Mouse (Mus musculus): Measurements from ENCODE around the gene Lyst.
A peak's percentile ranks its signal among the peaks of the same experiment; 100 is the strongest.
"Not testable (repeated sequence)": the region's sequence is repeated elsewhere in the genome, so short reads cannot be mapped to it uniquely, and the experiment has no call there.

Lyst gene

DNA sequence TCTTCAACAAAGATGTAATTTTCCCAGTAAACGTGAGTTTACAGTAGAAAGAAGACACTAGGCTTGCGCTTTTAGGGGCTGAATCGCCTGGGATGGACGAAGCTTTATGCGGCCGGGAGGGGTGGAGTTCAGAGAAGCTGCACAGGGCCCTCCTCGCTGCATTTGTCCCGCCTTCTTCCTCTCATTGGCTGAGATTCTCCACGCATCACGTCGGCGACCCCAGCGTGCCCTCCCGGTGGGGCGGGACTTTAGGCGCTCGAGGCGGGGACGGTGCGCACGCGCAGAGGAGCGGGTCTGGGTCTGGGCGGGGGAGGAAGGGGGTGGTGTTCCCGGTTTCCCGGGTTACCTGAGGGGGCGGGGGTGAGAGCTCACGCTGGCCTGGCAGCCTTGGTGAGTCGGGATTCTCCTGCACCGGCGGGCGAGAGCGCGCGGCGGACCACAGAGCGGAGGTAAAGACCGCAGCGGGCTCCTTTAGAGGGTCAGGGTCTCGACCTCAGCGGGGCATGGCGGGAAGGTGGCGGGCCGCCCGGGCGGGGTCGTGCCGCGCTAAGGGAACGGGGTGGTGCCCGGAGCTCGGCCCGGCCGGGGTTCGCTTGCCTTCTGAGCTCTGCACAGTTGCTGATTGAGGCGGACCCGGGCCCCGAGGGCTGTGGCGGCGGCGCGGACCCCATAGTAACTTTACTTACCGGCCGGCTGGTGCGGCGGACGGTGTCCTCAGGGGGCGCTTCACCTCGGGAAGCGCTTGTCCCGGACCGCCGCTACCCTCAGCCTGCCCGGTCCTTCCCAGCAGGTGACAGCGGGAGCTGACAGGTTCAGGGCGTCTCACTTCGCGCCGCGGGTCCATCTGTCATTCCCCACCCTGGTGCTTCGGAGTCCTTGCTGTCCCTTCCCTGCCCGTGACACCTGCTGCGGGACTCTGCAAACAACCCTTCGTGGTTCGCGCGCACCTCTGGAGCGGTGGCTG lies at the start of gene Lyst:
Lyst (plus strand) TSS at position 350 of the 964 bp plus-strand sequence.
- peak; percentile 99 for DNase-seq

DNA sequence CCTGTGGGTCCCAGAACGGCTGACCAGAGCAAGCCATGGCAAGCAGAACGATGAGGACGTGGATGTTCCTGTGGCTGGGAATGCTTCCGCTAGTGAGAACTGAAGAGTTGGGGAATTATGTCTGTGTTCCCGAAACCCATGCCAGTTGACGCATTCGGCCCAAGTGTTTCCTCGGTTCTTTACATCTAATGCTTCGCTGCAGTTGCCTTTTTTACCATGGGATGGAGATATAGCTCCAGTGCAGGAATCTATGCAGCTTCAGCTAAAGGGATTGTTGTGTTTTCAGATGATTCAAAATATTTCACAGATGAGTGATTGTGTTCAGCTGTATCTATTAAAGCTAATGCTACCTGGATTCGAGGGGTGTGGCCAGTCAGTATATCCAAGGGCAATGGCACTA lies 47.1 kb upstream of the Lyst start:
- DNase-seq = not testable (repeated sequence)

DNA sequence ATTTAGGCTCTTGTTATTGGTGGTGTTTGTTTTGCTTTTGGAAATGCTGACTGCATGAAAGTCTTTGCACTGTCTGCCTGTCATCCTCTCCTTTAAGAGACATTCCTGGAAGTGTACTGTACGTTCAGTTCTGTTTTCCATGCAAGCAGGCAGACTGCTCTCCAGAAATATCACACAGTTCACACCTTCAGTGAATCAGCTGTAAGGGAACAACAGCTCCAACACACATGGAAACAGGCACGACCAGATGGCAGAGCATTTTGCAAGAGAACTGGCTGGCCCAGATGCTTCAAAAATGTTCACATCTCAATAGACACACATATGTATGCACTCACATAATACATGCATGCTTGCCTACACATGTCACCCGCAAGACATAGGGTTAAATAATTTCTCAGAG lies 43.4 kb upstream of the Lyst start:
- no peak for DNase-seq

DNA sequence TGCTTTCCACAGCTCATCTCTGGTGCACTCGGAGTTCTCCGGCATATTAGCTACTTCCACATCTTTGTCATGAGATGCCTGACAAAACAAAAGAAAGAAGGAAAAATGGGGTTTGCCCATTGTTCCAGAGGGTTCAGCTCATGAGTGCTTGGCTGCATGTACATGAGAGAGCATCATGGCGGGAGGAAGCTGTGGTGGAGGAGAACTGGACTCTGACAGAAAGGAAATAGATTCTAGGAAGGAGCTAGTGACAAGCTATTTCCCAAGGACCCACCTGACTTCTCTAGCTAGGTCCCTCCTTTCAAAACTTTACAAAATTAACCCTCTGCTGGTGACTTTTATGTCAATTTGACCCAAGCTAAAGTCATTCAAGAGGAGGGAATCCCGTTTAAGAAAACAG lies 42.3 kb upstream of the Lyst start:
- no peak for DNase-seq

DNA sequence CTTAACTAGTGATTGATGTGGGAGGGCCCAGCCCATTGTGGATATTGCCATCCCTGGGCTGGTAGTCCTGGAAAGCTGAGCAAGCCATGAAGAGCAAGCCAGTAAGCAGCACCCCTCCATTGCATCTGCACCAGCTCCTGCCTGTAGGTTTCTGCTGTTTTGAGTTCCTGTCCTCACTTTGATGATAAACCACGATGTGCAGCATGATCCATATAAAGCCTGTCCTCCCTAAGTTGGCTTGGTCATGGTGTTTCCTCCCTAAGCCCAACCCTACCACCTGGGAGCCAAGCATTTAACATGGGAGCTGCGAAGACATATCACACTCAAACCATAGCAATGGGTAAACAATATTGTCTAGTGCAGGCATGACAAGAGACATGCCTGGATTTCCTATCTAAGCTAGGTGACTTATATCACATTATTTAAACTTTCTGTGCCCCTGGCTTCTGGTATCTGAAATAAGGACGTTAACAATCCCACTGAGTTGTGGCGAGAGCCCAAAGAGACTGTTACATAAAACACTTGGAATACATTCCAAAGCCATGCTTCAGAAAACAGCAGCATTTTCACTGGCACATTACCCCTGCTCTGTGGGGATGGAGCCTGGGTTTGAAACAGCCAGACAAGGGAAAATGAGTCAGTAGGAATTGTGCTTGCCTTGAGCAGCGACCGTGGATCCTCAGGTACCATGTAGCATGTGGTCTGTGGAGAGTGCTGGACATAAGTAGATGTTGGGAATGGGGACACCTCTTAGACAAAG lies 41.6 kb upstream of the Lyst start:
- no peak for DNase-seq

DNA sequence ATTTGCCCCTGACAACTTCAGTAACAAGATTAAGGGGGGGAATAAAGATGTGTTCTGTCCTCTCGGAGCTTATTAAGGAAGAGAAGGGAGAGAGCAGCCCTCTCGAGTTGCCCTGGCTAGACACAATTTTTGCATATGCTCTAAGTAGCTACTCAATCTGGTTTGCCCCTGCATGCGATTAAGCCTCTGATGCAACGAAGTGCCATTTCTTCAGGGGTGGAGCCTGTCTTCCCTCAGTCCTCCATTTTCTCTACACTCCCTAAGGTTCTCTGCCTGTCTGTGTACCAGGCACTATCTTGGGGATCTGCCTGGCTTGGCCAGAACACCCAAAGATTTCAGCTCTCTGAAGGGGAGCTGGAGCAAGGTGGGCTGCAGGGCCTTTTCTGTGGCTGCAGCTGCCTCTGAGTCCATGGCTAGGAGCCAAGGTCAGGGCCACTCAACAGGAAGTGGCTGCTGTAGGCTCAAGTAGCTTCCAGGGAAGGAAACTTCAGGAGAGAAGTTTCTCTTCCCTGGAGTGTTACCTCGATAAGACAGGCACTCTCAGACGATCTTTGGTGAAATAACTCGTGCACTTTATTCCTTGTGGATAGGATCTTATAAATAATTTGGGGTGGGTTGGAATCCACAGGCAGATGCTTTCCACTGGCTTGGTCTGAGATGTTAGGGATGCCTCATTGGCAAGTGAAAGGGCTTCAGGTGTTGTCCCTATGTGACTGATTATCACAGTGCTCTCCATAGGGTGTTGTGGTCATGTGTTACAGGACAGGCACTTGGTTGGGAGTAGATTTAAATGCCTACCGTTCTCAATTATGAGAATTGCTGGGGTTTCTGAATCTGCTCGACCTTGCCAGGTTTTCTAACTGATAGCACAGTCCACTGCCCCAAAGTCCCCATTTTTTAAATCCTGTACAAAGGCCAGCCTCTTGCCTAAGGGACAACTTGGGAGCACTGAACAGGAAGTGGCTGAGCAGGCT lies 40.2 kb upstream of the Lyst start:
- DNase-seq = no peak

DNA sequence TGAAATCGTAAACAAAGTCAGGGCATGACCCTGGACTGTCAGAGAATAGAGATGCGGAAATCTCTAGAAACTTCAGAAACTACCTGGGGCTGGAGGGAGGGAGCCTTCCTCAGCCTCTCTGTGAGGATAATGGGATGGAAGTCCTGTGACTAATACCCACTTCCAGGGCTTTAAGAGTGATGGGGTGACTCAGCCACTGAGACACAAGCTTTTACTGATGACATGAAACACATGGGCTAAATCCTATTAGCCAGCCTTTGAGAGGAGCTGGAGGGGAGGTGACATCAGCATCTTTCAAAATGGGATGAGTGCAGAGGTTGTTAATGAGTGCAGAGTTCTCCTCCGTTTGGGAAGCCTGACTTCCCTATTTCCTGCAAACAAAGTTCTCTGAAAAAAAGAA lies 38.2 kb upstream of the Lyst start:
- no peak for DNase-seq

DNA sequence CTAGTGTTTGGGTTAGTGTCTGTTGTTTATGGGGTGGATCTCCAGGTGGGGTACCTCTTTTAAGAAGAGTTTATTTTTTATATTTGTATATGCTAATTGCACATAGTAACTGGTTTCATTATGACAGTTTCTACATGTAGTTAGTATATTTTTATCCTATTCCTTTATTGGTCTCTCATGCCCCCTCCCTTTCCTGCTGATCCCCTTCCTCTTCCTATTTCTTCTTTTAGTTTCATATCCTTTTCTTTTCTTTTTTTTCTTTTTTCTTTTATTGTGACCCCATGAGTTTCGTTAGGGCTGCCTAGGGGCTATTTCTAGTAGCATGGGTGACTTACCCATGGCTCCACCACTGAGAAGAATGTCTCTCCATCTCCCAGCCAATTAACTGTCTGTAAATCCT lies 36.5 kb upstream of the Lyst start:
- no peak for DNase-seq

DNA sequence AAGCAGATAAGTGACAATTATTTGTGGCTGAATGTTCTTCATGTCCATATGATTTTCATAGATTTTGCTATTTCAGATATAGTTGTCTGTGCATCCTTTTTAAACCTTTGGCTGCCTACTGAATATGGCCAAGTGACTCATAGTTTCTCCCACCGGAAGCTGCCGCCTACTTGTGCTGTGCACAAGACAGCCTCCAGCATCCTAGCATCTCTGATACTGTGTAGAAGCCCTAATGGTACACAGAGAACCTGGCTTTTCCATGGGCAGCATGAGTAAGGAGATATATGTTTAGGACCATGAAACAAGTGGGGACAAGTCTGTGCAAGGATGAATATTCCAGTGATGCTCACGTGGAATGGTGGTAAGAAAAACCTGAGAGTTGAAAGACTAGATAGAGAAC lies 35.0 kb upstream of the Lyst start:
- no peak for DNase-seq

DNA sequence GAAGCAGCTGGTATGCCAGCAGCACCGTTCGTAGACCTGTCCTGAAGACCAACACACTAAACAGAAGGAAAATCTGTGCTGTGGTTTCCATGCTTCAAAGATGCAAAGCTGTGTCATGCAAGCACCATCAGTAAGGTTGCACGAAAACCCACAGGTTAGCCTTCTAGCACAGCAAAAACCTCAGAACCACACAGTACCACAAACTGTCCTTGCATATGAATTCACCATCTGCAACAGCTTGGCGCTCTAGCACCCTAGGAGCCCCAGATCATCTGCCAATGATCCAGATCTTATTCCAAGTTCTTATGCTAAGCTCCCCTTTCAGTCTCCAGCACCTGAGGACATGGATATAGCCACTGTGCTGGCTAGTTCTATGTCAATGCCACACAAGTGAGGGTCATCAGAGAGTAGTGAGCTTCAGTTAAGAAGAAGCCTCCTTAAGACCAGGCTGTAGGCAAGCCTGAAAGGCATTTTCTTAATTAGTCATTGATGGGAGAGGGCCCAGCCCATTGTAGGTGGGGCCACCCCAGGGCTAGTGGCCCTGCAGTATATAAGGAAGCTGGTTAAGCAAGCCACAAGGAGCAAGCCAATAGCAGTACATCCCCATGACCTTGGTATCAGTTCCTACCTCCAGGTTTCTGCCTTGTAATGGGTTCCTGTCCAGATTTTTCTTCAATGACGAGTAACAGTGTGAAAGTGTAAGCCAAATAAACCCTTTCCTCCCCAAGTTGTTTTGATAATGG lies 33.0 kb upstream of the Lyst start:
- no peak for DNase-seq

DNA sequence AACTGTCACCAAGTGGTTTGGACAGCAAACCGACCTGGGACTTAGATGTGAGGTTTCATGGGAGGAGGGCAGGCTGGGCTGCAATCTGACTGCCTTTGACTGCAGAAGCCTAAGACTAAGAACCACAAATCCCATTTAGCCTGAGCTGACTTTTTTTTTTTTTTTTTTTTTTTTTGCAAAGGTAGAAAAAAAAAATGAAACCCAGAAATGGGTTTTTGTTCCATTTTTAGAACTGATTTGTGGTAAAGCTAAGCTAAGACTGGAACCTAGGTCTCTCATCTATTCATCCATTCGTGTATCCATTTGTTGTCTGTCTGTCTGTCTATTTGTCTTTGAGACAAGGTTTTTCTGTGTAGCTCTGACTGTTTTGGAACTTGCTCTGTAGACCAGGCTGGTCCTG lies 31.9 kb upstream of the Lyst start:
- DNase-seq = no peak

DNA sequence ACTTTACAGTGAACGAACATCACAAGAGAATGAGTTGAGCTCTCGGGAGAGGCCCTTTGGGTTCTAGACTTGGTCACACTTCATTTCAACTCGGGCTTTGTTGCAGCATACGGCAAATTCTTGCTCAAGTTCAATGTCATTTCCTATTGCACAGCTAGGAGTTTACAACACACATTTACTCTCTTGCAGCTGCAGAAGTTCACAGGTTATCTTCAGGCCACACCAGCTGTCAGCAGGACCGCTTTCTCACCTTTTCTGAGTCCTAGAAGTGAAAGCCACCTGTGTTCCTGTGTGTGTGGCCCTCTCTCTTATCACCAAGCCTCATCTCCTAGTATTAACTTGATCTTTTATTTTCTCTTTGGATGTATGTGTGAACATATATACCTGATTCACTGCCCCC lies 31.3 kb upstream of the Lyst start:
- no peak for DNase-seq

DNA sequence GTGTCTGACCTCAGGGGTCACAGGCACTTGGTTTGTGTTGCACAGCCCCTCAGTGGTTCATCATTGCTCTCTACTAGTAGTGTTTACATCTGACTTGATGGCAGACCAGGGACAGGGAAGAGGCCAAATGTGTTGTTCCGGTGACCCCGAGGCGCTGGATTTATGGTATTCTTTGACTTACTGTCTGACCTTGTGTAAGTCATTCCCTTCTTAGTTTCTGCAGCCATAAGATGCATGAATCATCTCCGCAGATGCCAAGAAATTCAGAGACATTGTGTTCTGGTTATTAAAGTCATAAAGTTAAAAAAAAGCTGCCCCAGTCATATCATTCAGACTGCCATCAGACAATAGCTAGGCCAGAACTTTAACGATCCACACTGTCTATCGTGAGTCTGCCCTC lies 27.6 kb upstream of the Lyst start:
- no peak for DNase-seq

DNA sequence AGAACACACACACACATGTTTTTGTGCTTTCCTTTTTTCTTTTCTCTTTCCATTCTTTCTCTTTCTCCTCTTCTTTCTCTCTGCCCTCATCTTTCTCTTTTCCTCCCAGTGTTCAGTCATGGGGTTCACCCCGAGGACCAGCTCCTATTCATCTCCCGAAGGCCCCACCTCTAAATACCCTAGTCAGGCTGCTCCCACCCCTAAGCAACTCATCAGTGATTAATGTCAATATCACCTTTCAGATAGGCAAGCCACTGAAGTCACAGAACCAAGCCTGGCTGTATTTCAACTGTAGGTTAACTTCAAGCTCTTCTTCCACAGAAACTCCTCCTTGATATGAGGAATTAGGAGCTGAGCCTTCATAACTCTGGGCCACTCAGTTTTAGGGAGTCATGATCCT lies 26.1 kb upstream of the Lyst start:
- no peak for DNase-seq

DNA sequence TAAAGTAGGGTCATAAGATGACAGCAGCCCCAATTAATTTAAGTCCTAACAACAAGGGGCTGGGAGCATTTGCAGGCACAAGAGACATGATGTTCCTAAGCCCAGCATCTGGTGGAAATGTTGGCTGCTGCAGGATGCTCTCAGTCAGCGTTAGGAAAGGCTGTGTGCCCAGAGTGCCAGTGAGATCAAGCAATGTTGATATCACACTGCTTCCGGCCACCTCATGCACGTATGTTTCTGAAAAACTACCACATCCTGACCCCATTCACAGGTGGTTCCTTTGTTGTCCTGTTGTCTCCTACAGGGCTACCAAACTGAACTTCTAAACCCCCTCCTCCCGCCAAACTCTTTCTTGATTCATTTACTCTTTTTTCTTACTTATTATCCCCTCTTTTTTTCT lies 25.7 kb upstream of the Lyst start:
- no peak for DNase-seq

DNA sequence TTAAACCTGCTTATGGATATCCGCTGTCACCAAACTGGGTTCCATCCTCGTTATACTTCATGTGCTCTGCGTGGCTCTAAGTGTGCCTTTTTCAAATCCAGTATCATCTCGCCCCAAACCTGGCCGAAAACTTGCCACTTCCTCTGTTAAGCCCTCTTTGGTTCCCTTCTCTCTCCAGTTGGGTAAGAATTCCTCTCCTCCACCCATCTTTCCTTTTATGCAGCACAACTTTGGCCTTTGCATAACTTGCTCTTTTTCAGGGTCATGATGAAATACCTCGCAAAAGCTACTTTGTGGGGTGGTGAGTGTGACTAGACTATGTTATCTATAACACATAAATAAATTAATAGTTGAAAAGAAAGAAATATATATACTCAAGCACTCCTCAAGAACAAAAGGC lies 22.6 kb upstream of the Lyst start:
- no peak for DNase-seq

DNA sequence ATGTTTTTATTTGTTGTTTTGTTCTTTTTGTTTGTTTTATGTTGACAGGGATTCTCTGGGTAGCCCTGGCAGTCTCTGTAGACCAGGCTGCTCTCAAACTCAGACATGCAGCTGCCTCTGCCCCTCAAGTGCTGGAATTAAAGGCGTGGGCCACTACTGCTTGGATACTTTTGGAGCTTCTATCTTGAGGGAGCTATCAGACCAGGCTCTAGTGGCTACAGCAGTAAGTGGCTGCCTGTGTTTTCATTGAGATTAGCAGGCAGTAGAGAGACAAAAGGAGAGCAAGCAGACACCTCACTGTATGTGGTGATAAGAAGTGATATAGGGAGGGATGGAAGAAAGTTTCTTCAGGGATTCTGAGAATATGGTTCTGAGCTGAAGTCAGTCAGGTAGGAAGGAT lies 21.4 kb upstream of the Lyst start:
- no peak for DNase-seq

DNA sequence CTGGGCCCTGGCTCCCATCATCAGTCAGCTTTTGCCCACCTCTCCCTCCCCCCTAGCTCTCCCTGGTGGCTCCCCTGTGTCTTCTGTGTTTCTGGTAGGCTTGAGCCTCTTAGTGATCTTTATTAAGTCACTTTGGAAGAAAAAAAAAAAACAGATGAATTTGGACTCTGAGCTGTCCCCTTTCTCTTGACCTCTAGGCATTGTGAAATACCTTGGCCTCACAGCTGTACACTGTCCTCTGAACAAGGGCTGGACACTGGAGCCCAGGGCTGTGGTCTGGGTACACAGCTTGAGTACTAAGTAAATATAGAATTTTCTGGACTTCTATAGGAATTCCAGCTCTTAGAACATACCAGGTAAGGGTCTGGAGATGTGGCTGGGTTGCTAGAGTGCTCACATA lies 20.6 kb upstream of the Lyst start:
- DNase-seq = peak; percentile 17

DNA sequence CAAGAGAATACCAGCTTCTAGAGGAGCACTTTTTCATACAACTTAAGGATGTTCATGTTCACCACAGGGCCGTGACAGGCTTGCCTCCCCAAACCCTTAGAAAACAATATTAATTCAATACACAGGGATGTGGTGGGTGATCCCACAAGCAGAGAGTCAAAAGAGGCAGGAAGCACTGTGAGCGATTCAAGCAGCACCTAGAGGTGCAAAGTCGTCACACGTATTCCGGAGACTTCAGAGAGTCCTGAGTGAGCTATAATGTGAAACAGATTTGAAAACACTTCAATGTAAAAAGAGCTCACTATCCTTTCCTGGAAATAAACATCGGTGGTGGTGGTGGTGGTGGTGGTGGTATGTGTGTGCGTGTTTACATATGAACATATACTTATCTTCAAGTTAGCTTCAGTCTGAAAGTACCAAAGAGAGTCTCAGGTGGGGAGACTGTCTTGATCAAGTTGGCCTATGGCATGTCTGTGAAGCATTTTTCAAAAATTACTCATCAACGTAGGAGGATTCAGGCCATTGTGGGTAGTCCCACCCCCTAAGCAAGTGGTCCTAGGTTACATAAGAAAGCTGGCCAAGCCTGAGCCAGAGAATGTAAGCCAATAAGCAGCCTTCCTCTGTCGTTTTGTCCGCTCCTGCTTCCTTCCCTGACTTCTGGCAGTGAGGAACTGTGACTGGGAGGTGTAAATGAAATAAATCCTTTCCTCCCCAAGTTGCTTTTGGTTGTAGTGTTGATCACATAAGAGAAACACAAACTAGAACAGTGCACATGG lies 17.9 kb upstream of the Lyst start:
- DNase-seq = no peak

DNA sequence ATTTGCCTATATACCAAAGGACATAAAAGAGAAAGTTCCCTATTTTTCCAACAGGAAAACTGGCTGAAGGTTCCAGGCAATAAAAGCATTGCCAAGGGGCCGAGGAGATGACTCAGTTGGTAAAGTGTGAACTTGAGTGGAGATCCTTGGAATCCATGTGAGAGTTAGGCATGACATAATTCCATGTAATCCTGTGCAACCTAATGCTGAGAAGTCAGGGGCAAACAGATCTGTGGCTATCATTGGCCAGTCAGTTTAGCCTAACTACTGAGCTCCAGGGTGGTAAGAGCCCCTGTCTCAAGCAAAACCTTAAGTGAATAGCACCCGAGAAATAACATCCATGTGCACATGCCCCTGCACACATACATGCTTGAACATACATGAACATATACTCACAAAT lies 17.3 kb upstream of the Lyst start:
- DNase-seq = no peak

DNA sequence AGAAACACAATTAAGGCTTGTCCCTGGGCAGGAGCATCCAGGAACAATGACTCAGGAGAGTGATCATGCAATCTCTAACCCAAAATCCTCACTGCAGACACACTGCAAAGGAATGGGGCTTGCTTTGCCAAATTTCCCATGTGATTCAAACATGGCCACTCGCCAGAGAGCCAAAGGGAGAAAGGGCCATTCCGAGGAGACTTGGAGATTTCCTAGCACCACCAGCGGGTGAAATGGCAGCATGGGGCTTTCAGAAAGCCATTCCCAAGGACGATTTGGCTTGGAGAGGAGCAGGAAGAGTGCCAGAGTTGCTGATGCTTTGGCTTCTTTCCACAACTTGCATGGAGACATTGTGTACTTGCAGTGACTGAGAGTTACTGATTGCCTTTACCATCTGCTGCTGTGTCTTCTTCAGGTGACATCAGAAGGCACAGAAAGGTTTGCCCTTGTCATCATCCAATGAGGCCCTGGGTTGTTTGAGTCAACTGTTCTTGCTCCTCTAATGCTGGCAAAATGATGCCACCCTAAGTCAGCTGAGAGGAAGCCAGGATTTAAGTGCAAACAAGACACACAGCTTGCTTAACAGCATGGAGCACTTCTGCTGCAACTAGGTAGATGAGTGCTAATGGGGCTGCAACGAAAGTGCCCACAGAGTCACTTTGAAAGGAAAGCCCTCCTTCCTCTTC lies 16.5 kb upstream of the Lyst start:
- DNase-seq = no peak

Data from liver (tissue).